Mouse (Mus musculus) forebrain, embryonic 15.5 days (tissue): Measurements from ENCODE around the gene Col1a1. TPM values are rescaled to one million over a fixed set of nuclear protein-coding genes. Genes with fewer than 3 reads are reported as not detected.
A peak's percentile ranks its signal among the peaks of the same experiment; 100 is the strongest.
"Not testable (repeated sequence)": the region's sequence is repeated elsewhere in the genome, so short reads cannot be mapped to it uniquely, and the experiment has no call there.

Experiments
- ATAC-seq: fragments of 200-750 bp; cut with Nextera tagmentation; replicated peaks from 2 replicates; pipeline ENCODE4 v1.8.0; 2017; ENCODE audit warnings: mild to moderate bottlenecking, moderate TSS enrichment, moderate library complexity
- H3K27ac ChIP-seq: fragments of 300-500 bp; sonication (generic); replicated peaks from 2 replicates; pipeline ENCODE4 v1.5.1; 2015; ENCODE audit warnings: mild to moderate bottlenecking, inconsistent platforms
- H3K27me3 ChIP-seq: fragments of 300-500 bp; sonication (generic); 2 replicates; pipeline ENCODE4 v1.6.1; 2015; ENCODE audit warnings: inconsistent platforms
- H3K36me3 ChIP-seq: fragments of 300-500 bp; sonication (generic); 2 replicates; pipeline ENCODE4 v1.6.1; 2015; ENCODE audit warnings: mild to moderate bottlenecking, inconsistent platforms
- H3K4me1 ChIP-seq: fragments of 300-500 bp; sonication (generic); 2 replicates; pipeline ENCODE4 v1.6.1; 2015; ENCODE audit warnings: inconsistent platforms
- H3K4me2 ChIP-seq: fragments of 300-500 bp; sonication (generic); replicated peaks from 2 replicates; pipeline ENCODE4 v1.6.1; 2015; ENCODE audit warnings: mild to moderate bottlenecking, inconsistent platforms
- H3K4me3 ChIP-seq: fragments of 300-500 bp; sonication (generic); 2 replicates; pipeline ENCODE4 v1.5.1; 2015; ENCODE audit warnings: mild to moderate bottlenecking, inconsistent platforms
- H3K9ac ChIP-seq: fragments of 300-500 bp; sonication (generic); replicated peaks from 2 replicates; pipeline ENCODE4 v1.6.1; 2015; ENCODE audit warnings: mild to moderate bottlenecking, inconsistent platforms
- H3K9me3 ChIP-seq: fragments of 300-500 bp; sonication (generic); 2 replicates; pipeline ENCODE4 v1.6.1; 2016; ENCODE audit warnings: inconsistent platforms
- WGBS: fragments of 180-500 bp; shearing (Covaris S2); methylation state at CpG from one replicate; pipeline ENCODE4 v1.1.7; 2015; ENCODE audit warnings: mixed read lengths; 5-methylcytosine and 5-hydroxymethylcytosine counted together
- polyA plus RNA-seq: library from polyadenylated mRNA; unstranded; fragments of >200 nt; fragmentation: Nextera tagmentation; extraction: Ambion mirVana; gene quantifications from 2 replicates; pipeline ENCODE4 v1.2.1, GENCODE M21; 2015

Gene Col1a1
- polyA plus RNA-seq, 1 experiment from 2014 or later = 40.5 TPM

GRCm38 (mm10) chr11:94968187-94968586, 32.2 kb downstream of the Col1a1 start:
- H3K4me1 ChIP-seq = peaks cover 12% of the 10 kb centered on the region; the same call in 1 of the 2 replicates
- no peak overlapping the region for H3K9ac ChIP-seq
- no peak for ATAC-seq
- H3K9me3 ChIP-seq = no peaks in the 10 kb centered on the region
- H3K27ac ChIP-seq = no peak overlapping the region
- no peaks in the 10 kb centered on the region for H3K27me3 ChIP-seq
- 58% methylated on average over 7 of the region's 7 CpGs for WGBS
- no peak overlapping the region for H3K4me2 ChIP-seq
- H3K36me3 ChIP-seq = no peaks in the 10 kb centered on the region
- H3K4me3 ChIP-seq = no peak overlapping the region

GRCm38 (mm10) chr11:94969709-94970108, 33.7 kb downstream of the Col1a1 start:
- not testable (repeated sequence) for ATAC-seq, H3K36me3 ChIP-seq, H3K4me2 ChIP-seq, H3K4me3 ChIP-seq, H3K27me3 ChIP-seq, H3K27ac ChIP-seq, H3K9me3 ChIP-seq, H3K9ac ChIP-seq
- whole genome bisulfite sequencing = 94% methylated on average over 4 of the region's 4 CpGs
- H3K4me1 ChIP-seq = peaks cover 12% of the 10 kb centered on the region; the same call in 1 of the 2 replicates

GRCm38 (mm10) chr11:94970210-94970943, 34.4 kb downstream of the Col1a1 start:
- peak; percentile 57 for ATAC-seq
- WGBS = 65% methylated on average over 15 of the region's 15 CpGs

GRCm38 (mm10) chr11:94971895-94972615, 36.0 kb downstream of the Col1a1 start:
- no peak overlapping the region for H3K27ac ChIP-seq
- 48% methylated on average over 16 of the region's 16 CpGs for WGBS
- no peaks in the 10 kb centered on the region for H3K9me3 ChIP-seq
- H3K9ac ChIP-seq = no peak overlapping the region
- no peak overlapping the region for H3K4me3 ChIP-seq
- no peak for ATAC-seq
- peaks cover 12% of the 10 kb centered on the region; the same call in 1 of the 2 replicates for H3K4me1 ChIP-seq
- H3K36me3 ChIP-seq = no peaks in the 10 kb centered on the region
- no peaks in the 10 kb centered on the region for H3K27me3 ChIP-seq
- H3K4me2 ChIP-seq = no peak overlapping the region

More at GRCm38 (mm10) chr11:94970210-94970943, 34.4 kb downstream of the Col1a1 start:
- H3K9me3 ChIP-seq = no peaks in the 10 kb centered on the region
- no peak overlapping the region for H3K4me2 ChIP-seq
- H3K4me1 ChIP-seq = peaks cover 12% of the 10 kb centered on the region; the same call in 1 of the 2 replicates
- H3K9ac ChIP-seq = no peak overlapping the region
- H3K36me3 ChIP-seq = no peaks in the 10 kb centered on the region
- no peak overlapping the region for H3K27ac ChIP-seq
- H3K4me3 ChIP-seq = no peak overlapping the region
- H3K27me3 ChIP-seq = no peaks in the 10 kb centered on the region

- H3K9me3 ChIP-seq = no peaks in the 10 kb centered on the region
- peaks cover 14% of the 10 kb centered on the region for H3K4me1 ChIP-seq
- WGBS = 50% methylated on average over 5 of the region's 5 CpGs
- no peak for ATAC-seq
- no peaks in the 10 kb centered on the region for H3K27me3 ChIP-seq
- H3K27ac ChIP-seq = no peak overlapping the region
- no peak overlapping the region for H3K4me2 ChIP-seq
- no peaks in the 10 kb centered on the region for H3K36me3 ChIP-seq
- no peak overlapping the region for H3K4me3 ChIP-seq
- no peak overlapping the region for H3K9ac ChIP-seq
Measured at GRCm38 (mm10) chr11:94972887-94973286, 36.9 kb downstream of the Col1a1 start.

GRCm38 (mm10) chr11:94973313-94973712, 37.3 kb downstream of the Col1a1 start:
- no peak overlapping the region for H3K4me3 ChIP-seq
- no peak for ATAC-seq
- WGBS = 51% methylated on average over 4 of the region's 4 CpGs

GRCm38 (mm10) chr11:94974951-94975350, 38.9 kb downstream of the Col1a1 start:
- H3K4me1 ChIP-seq = peaks cover 28% of the 10 kb centered on the region
- H3K36me3 ChIP-seq = no peaks in the 10 kb centered on the region
- H3K27me3 ChIP-seq = no peaks in the 10 kb centered on the region
- H3K4me3 ChIP-seq = no peak overlapping the region
- H3K4me2 ChIP-seq = no peak overlapping the region
- no peak overlapping the region for H3K9ac ChIP-seq
- ATAC-seq = no peak
- 85% methylated on average over 2 of the region's 2 CpGs for WGBS
- no peaks in the 10 kb centered on the region for H3K9me3 ChIP-seq
- no peak overlapping the region for H3K27ac ChIP-seq

More at GRCm38 (mm10) chr11:94973313-94973712, 37.3 kb downstream of the Col1a1 start:
- H3K9ac ChIP-seq = no peak overlapping the region
- no peak overlapping the region for H3K4me2 ChIP-seq
- no peaks in the 10 kb centered on the region for H3K36me3 ChIP-seq
- no peaks in the 10 kb centered on the region for H3K27me3 ChIP-seq
- H3K27ac ChIP-seq = no peak overlapping the region
- H3K9me3 ChIP-seq = no peaks in the 10 kb centered on the region
- peaks cover 18% of the 10 kb centered on the region for H3K4me1 ChIP-seq

- Histone ChIP-seq H3K27ac (0 out of 2 replicates have a peak within 1 kb of the TSS, but pooled peaks have one; percentile 97), H3K4me1 (peaks cover 28% of the 10 kb centered on the region), H3K9ac (no peak within 1 kb of the TSS), H3K27me3 (no peaks in the 10 kb centered on the region), H3K4me3 (no peak within 1 kb of the TSS), H3K4me2 (no peak within 1 kb of the TSS), H3K9me3 (no peaks in the 10 kb centered on the region), H3K36me3 (no peaks in the 10 kb centered on the region)
- no peak for ATAC-seq
- WGBS = 80% methylated on average over 5 of the region's 5 CpGs
Measured at GRCm38 (mm10) chr11:94976199-94976598, 40.2 kb downstream of the Col1a1 start, which contains the start of gene Sgca. TSS of gene Sgca (minus strand) at chr11:94976327.

- peak; percentile 75 for ATAC-seq
- Histone ChIP-seq H3K27ac (peak overlapping the region; percentile 97), H3K9me3 (no peaks in the 10 kb centered on the region), H3K36me3 (no peaks in the 10 kb centered on the region), H3K27me3 (no peaks in the 10 kb centered on the region), H3K4me1 (peaks cover 17% of the 10 kb centered on the region), H3K4me2 (peak overlapping the region; percentile 51), H3K9ac (peak overlapping the region; percentile 49), H3K4me3 (peak overlapping the region; percentile 33)
- WGBS = 23% methylated on average over 9 of the region's 9 CpGs
Measured at GRCm38 (mm10) chr11:94978178-94978915, 42.3 kb downstream of the Col1a1 start.

- peaks cover 17% of the 10 kb centered on the region for H3K4me1 ChIP-seq
- peak; percentile 96 for ATAC-seq
- no peaks in the 10 kb centered on the region for H3K36me3 ChIP-seq
- H3K4me3 ChIP-seq = peak overlapping the region; percentile 33
- no peaks in the 10 kb centered on the region for H3K9me3 ChIP-seq
- peak overlapping the region; percentile 97 for H3K27ac ChIP-seq
- no peaks in the 10 kb centered on the region for H3K27me3 ChIP-seq
- WGBS = 0% methylated on average over 20 of the region's 20 CpGs
- peak overlapping the region; percentile 51 for H3K4me2 ChIP-seq
- peak overlapping the region; percentile 49 for H3K9ac ChIP-seq
Measured at GRCm38 (mm10) chr11:94978947-94979346, 42.9 kb downstream of the Col1a1 start.

- peaks cover 17% of the 10 kb centered on the region for H3K4me1 ChIP-seq
- WGBS = 77% methylated on average over 11 of the region's 11 CpGs
- H3K4me2 ChIP-seq = peak overlapping the region; percentile 51
- no peaks in the 10 kb centered on the region for H3K9me3 ChIP-seq
- peak overlapping the region; percentile 33 for H3K4me3 ChIP-seq
- peak; percentile 23; the same call in 1 of the 2 replicates for ATAC-seq
- no peaks in the 10 kb centered on the region for H3K27me3 ChIP-seq
- peak overlapping the region; percentile 33 for H3K9ac ChIP-seq
- H3K27ac ChIP-seq = peak overlapping the region; percentile 97
- H3K36me3 ChIP-seq = no peaks in the 10 kb centered on the region
Measured at GRCm38 (mm10) chr11:94979462-94980179, 43.6 kb downstream of the Col1a1 start.
